Mouse (Mus musculus): ENCODE data around the gene Gga1.

Gene Gga1

DNA sequence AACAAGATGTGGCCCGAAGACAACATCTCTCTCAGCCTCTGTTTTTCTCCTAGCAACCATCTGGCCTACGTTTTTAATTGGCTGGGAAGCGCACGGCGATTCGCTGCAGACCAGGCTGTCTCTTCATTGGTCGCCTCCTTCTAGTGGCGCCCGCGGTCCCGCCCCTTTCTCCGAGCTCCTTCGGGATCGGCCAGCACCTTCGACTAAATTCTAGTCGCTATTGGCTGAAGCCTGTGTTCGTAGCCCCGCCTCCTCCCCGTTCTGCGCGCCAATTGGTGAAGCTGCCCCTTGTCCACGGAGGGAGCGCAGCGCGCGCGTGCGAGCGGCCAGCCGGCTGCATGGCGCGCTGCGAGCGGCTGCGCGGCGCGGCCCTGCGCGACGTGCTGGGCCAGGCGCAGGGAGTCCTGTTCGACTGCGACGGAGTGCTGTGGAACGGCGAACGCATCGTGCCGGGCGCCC lies 36.7 kb downstream of the Gga1 start, which contains the start of gene Pdxp:
Pdxp (plus strand) TSS at position 288 of the 459 bp plus-strand sequence.
- peak; percentile 96 for DNase-seq (ENCODE audit: low spot score)

DNA sequence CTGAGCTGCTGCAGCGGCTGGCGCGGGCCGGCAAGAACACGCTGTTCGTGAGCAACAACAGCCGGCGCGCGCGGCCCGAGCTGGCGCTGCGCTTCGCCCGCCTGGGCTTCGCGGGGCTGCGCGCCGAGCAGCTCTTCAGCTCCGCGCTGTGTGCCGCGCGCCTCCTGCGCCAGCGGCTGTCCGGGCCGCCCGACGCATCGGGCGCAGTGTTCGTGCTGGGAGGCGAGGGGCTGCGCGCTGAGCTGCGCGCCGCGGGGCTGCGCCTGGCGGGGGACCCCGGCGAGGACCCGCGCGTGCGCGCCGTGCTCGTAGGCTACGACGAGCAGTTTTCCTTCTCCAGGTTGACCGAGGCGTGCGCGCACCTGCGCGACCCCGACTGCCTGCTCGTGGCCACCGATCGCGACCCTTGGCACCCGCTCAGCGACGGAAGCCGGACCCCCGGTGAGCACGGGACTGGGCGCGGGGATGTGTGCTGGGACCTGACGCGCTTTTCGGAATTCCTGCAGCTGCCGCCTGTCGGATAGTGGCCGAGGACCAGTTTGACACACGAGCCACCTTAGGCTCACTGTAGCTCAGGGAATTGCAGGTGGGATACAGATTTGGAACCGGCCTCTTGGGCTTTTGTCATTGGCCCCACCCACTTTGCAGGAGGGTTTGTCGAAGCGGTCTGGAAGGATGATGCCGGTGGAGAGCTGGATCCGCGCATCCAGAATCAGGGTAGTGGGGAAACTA lies 37.3 kb downstream of the Gga1 start:
- DNase-seq (ENCODE audit: low spot score), result peak; percentile 73

DNA sequence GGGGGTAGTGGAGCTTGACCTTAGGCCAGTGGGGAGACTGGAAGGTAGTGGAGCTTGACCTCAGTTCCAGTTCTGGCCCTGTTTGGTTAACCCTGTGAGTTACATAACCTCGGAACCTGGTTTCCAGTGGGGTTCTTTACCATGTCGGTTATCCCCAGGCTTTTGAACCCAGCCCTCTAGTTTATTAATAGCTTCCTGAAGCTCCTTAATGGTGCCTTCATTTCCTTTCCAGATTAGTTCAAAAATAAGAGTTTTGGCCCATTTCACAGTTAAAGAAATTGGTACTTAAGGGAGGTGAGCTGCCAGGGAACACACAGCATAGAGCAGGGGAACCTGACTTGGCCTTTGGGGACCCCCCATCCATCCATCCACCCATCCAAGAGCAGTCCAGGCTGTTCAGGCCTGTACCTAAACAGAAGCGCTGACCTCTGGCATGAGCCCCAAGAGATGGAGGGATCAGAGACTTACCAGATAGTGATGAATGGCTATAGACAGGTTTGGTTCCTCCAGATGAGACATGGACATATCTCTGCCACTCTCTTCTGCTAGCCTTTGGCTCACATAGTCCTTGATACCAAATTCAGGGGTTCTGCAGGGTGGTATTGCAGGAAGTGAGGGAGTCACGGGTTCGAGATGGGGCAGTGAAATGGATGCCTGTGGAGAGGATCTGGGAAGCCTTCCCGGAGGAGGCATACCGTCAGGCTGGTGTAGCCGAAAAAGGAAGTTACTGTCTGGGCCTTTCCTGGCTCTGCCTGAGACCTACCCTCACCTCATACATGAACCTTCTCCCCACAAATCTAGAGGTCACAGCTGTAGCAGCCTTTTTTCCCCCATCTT lies 38.1 kb downstream of the Gga1 start:
- no peak for DNase-seq (ENCODE audit: low spot score)

DNA sequence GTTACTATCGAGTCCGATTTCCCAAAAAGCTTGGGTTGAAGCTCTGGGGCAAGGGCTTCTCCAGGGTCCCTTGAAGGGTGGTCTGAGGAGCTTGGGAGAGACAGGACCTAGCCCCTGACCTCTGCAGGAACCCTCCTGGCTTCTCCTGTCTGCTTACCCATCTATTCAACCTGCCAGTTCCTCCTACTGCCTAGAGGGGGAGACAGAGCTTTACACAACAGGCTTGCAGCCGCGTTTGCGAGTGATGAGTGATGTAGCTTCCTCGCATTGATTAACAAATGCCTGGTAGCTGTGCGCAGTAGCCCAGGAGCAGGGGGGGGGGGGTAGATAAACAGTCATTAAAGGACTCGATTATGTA lies 38.6 kb downstream of the Gga1 start:
- DNase-seq (ENCODE audit: low spot score), result peak; percentile 67

DNA sequence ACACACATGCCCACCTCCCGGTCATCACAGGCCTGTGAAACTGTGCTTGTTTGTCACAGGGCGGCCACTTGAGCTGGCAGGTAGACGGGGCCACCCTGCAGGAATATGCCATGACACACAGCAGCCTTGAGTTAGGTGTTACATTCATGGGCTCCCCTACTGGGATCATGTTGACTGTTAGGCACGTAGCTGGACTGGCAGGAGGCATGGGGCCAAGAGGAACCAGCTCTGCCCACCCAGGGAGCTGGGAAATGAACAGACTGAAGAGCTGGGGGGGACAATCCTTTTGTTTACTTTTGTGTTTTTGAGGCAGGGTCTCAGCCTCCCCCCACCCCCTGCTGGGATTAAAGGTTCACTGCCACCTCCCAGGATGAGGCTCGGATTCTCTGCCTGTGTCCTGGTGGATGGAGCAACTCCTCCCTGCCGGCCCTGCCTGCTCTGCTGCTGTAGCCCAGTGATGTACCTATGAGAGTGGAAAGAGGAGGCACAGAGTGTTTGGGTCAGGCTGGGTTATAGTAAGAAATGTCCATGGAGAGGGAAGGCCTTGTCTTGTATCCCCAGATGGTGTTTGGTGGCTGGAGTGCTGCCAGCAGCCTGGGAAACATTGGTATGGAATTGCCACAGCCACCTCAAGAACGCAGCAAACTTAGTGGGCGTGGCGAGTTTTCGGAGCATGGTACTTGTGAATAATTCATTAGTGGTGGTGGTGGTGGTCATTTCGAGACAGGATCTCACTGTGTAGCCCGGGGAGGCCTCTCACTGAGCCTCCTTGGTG lies 39.2 kb downstream of the Gga1 start:
- DNase-seq (ENCODE audit: low spot score), result no peak

DNA sequence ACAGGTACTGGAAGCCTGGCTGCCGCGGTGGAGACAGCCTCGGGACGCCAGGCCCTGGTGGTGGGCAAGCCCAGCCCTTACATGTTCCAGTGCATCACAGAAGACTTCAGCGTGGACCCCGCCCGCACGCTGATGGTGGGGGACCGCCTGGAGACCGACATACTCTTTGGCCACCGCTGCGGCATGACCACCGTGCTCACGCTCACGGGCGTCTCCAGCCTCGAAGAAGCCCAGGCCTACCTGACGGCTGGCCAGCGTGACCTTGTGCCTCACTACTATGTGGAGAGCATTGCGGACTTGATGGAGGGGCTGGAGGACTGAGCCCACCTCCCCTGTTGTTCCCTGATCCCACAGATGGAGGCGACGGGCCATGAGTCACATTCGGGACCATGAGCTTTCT lies 41.1 kb downstream of the Gga1 start:
- DNase-seq (ENCODE audit: low spot score), result no peak

DNA sequence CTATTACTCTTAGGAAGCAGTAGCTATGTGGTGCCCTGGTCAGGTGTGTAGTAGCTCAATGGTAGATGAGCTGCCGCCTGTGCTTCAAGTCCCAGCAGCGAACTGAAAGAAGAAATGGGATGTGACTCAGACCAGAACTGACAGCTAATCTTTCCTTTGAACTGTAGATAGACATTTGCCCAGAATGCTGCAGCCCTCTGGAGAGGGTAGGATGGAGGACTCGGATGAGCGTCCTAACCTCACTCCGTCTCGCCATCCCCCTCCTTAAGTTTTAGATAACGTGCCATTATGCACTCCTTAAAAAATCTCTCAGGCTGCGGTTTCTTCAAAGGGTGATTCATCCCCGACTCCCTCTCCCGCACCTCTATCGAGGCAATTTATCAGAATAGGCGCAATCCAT lies 42.9 kb downstream of the Gga1 start:
- no peak for DNase-seq (ENCODE audit: low spot score)

DNA sequence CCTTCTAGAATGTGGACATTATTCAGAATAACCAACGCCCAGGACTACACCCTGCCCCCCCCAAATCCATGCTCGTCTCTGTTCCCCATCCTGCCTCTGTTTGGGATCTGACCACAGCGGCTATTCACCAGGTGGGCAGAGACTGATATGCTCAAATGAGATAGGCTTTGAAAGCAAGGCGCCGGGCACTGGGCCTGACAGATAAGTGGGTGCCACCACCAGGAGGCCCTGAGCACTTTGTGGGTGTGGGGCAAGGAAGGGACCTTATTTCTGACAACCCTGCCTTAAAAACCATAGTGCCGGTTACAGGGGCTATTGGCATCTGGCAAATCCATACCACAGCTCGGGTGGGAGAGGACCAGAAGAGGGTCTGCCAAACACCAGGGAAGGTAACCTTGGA lies 45.7 kb downstream of the Gga1 start:
- DNase-seq (ENCODE audit: low spot score), result no peak

DNA sequence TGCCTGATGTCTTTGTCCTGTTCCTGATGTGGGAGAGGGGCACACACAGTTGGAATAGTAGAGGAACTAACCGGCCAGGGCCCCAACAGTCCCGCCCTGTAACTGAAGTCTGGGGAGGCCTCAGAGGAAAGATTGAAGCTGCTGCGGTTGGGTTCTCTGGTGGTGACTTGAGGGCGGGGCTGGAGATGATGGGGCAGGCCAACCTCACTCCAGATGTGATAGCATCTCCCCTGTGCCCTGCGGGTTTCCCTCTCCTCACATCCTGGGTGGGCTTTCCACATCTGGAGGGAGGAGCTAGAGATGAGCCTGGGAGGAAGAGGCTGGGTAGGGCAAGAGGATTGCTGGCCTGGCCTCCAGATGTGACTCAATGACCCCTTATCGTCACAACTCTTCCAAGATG lies 46.6 kb downstream of the Gga1 start:
- DNase-seq (ENCODE audit: low spot score), result no peak

DNA sequence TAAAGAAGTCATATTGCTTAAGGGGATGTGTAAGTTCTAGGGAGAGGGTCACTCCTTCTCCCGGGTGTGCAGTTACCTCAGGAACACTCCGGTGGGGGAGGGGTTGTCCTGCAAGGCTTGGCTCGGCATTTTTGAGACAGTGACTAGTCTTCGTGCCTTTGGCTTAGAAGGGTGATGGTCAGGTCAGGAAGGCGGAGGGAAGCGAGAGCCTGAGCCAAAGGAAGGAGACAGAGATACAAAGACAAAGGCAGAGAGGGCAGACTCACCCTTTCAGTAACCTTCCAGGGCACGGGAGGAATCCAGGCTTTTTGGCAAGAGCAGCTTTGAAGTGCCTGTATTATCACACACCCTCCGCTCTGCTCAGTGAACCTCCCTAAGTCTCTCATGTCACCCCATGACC lies 48.1 kb downstream of the Gga1 start:
- peak; percentile 80 for DNase-seq (ENCODE audit: low spot score)

DNA sequence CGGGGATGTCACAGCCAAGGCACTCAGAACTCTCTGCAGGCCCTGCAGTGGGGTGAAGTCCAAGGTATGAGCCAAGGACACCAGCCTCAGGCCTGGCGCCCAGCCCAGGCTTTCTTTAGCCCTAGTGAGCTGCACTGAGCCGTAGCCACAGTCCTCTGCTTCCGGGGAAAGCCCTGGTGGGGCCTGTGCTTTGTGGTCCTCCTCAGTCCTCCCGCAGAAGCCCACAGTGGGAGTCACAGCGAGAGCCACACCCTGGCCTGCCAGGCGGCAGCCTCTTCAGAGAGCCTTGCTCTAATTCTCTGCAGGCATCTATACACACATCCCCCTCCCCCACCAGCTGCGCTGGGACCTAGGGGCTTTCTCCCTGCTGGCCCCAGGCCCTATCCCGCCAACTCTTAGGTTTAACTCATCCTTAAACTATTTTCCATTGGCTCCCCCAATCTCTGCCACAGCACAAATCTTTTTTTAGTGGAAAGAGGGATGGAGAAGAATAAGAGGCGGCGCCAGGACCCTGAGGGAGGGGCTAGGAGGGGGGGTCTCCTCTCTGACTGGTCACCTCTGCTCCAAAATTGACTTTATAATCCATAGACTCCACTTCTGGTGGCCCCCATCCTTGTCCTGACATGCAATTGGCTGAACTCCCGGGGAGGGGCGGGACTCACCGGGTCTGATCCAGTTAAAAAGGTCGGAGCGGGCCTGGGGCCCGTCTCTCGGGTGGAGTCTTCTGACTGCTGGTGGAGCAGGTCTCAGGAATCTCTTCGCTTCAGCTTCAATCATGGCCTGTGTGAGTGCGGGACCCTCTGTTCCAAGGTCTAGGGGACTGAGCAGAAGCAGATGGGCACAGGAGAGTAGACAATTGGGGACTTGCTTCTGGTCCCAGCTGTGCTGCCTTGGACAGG lies 49.3 kb downstream of the Gga1 start, which contains the start of gene Lgals1:
Lgals1 (plus strand) TSS at position 705 of the 899 bp plus-strand sequence.
- DNase-seq (ENCODE audit: low spot score), result peak; percentile 94

DNA sequence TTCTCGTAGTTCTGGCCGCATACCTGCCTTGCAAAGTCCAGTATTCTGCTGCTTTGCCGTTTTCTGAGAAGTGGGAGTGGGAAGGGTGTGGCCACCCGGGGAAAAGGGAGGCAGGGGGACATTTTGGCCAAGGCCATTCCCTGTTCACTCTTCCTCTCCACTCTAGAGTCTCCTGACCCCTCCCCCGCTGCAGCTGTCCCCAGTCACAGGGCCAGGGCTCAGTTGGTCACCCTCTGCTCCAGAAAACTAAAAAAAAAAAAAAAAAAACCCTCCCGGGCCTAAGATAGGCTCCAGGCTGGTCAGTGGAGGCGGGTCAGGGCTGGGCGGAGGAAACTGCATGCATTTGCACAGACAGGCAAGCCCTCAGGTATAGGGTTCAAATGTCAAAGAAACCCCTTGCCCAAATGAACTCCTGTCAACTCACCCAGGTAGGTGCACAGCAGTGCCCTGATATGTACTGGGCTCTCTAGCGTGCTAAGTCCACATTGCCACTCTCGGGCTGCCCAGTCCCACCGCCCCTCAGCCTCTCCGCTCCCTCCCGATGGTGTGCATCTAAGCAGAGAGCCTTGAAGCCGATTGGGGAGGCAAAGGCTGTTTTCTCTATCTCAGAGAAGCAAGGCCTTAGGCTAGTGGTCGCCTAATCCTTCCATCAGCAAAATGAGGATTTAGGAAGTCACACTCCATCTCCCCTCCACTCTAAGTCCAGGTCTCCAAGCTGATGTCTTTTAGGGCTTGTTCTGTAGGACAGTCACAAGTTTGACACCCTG lies 50.2 kb downstream of the Gga1 start:
- peak; percentile 75 for DNase-seq (ENCODE audit: low spot score)

DNA sequence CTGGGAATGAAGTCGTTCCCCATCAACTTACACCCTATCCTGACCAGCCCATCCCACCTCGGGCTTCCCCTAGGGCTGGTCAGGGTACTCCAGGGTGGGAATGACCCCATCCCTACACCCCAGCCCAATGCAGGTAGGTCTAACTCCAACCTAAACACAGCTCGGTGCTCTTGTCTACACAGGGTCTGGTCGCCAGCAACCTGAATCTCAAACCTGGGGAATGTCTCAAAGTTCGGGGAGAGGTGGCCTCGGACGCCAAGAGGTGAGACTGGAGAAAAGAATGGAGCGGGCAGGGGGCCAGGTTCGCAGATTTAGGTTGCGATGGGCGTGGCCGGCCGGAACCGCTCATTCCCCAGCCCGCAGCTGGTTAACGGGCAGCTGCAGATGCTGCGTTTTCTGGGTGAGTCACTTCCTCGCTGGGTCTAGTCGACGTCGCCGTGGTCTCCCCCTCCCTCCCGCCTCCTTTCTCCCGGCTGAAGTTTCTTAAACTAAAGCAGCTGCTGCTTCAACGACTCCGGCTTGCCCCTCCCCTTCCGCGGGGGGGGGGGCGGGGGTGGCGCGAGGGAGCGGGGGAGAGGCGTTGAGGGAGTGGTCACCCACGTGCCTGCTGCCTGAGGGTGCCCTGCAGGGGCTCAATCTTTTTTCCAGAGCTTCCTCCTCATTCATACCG lies 50.9 kb downstream of the Gga1 start:
- DNase-seq (ENCODE audit: low spot score), result peak; percentile 81

DNA sequence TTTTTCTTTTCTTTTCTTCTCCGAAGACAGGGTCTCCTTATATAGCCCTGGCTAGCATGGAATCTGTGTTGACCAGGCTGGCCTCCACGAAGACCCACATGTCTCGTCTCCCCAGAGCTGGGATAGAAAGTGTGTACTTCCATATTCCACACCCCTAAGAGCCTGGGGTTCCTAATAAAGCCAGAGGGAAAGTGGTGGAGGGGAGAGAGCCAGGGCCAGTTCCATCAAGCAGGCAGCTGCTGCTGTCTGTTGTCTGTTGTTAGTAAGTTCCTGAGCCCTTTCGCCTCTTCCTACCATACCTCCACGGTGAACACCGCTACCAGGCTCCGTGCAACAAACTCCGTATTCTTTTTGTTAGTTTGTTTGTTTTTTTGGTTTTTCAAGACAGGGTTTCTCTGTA lies 51.5 kb downstream of the Gga1 start:
- no peak for DNase-seq (ENCODE audit: low spot score)

DNA sequence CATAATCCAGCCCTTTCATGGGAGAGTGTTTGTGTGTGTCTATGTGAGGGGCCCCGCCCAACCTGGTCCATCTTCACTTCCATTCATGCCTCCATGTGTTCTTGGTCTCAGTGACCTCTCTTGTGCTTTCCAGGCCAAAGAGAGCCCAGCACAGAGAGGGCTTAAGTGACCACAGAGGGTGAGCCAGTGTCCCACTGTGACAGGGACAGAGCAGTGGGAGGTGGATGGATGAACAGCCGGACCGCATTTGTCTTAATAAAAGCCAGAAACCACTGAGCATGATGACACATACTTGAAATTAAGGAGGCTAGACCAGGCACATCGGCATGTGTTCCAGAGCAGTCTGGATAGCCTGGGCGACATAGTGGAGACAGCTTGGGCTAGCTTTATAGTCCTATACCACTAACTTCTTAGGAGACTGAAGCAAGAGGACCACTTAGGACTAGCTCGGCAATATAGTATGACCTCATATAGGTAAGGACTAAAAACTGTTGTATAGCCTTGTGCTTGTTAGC lies 53.3 kb downstream of the Gga1 start:
- no peak for DNase-seq (ENCODE audit: low spot score)

DNA sequence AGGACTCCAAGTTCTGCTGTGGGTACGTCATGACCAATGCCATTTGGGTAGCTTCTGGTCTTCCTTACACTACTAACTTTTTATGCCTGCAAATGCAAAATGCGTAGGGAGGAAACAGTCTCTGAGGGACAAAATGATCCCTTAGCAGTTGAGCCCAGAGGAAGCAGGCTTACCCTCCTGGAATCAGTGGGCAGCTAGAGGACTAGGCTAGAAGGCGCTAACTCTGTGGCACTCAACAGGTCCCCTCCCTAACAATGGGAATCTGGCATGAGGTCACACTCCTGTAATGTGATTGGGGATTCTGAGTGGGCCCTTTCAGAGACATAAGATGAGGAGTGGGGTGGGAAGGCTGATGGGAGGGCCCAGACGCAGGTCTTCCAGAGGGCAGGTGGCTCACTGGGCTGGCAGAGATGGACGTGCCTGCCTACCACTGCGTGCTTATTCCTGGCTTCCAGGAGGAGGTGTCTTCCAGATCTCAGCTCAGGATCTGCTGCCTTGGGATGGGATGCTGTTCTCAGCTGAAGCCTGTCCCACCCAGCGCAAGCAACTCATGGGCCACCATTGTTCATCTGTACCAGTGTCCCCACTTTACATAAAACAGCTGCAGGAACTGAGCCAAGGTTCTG lies 53.9 kb downstream of the Gga1 start:
- no peak for DNase-seq (ENCODE audit: low spot score)

DNA sequence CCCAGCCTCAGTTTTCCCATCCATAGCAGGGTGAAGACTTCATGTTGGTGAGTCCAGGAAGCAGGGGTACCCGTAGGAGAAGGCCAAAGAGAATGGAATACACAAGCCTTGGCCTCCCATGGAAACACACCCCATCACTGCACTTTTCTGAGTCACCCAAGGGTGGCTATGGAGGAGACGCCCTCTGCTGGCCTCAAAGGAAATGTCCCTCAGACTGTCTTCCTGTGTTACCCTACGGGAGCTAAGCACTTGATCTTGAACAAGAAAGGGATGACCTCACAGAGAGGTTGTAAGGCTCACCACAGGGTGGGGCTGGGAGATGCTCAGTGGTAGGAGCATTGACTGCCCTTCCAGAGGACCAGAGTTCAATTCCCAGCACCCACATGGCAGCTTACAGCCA lies 54.6 kb downstream of the Gga1 start:
- no peak for DNase-seq (ENCODE audit: low spot score)

DNA sequence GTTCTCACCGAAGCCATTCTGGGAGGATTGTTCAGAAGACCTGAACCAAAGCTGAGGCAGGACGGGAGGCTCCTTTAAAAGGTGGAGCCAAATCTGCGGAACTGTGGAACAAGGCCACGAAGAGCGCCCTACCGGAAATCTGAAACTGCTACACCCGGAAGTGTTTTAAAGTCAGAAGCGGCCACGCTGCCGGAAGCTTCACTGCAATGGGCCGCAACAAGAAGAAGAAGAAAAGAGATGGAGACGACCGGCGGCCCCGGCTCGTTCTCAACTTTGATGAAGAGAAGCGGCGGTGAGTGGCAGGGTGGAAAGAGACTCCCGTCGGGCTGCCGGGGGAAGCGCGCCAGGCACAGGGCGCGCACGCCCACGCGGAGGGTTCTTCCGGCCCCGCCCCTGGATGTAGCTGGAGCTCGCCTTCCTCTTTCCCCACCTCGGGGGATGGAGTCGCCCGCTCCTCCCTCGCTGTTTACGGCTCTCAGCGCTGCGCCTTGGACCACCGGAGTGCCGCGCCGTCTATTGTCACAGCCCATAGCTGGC lies 57.9 kb downstream of the Gga1 start, which contains the start of gene Nol12:
Nol12 (plus strand) TSS at position 150 of the 537 bp plus-strand sequence.
- peak; percentile 81 for DNase-seq (ENCODE audit: low spot score)

DNA sequence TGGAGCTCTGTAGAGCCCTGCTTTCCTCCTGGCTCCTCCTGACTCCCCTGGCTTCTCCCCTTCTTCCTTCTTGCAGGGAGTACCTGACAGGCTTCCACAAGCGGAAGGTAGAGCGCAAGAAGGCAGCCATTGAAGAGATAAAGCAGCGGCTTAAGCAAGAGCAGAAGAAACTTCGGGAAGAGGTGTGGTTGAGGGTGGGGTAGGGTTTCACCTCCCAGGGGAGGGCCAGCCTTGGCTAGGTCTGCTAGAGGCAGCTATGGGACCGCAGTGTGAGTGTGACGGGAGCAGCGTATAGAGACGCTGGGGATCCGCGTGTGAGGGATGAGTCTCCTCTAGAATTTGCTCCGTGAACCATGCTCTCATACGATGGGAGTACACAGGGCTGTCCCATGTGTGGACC lies 59.4 kb downstream of the Gga1 start:
- no peak for DNase-seq (ENCODE audit: low spot score)
